Mouse (Mus musculus): ENCODE measurements around the gene Adgrv1. TPM values are rescaled to one million over a fixed set of nuclear protein-coding genes. Genes with fewer than 3 reads are reported as not detected.

The Adgrv1 gene
- polyA plus RNA-seq, 1 experiment from 2014 or later: 10.3 TPM

DNA sequence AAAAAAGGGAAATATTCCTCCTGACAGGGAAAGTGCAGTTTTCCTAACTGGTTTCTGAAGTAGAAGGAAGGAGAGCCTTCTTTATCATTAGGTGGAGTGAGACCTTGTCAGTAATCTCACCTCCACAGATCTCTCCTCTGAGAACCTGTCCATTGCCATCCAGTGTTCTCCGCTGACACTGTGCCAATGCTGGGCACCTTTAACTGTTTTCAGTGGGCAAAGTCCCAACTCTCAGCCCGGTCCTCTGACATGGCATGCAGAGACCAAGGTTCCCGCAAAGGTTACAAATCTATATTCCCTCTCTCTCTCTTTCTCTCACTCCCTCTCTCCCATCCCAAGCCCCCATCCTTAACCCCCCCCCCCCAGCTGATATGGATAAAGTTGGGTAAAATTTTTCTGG, 230.1 kb downstream of the Adgrv1 start:
- no peaks in the 10 kb centered on the region for H3K36me3 ChIP-seq (ENCODE audit: control insufficient read depth, insufficient read depth, low read length)
- no peak overlapping the region for H3K9ac ChIP-seq (replicated peaks; ENCODE audit: low read depth, low read length)
- no peak overlapping the region for H3K4me2 ChIP-seq (ENCODE audit: low read depth, low read length)
- H3K4me3 ChIP-seq (ENCODE audit: low read depth, low read length): no peak overlapping the region
- H3K27ac ChIP-seq (ENCODE audit: low read depth, low read length): no peak overlapping the region
- H3K4me1 ChIP-seq (ENCODE audit: control insufficient read depth, insufficient read depth, low read length): no peaks in the 10 kb centered on the region
- no peaks in the 10 kb centered on the region for H3K9me3 ChIP-seq (ENCODE audit: control insufficient read depth, low read length)
- 95% methylated on average over 3 of the region's 3 CpGs for WGBS
- H3K27me3 ChIP-seq (ENCODE audit: control insufficient read depth, insufficient read depth, low read length): no peaks in the 10 kb centered on the region
- ATAC-seq (ENCODE audit: low read depth): no peak

DNA sequence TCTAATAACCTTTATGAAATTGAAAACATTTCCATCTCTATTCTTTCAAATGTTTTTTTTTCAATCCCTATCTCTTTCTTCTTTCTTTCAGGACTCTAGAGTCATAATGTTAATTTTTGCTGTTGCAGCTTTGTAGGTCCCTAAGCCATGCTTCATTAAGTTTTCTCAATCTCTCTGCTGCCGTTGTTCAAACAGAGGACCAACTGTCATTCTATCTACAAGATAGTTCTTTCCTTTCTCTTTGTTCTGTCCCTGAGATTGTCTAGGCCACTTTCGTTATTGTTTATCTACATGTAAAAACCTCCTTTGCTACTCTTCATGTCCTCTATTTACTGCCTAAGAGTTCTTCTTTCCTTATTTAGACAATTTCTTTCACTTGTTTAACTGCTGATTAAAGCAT, 230.8 kb downstream of the Adgrv1 start:
- Histone ChIP-seq H3K4me2 (ENCODE audit: low read depth, low read length) (no peak overlapping the region), H3K27ac (ENCODE audit: low read depth, low read length) (no peak overlapping the region), H3K27me3 (ENCODE audit: control insufficient read depth, insufficient read depth, low read length) (no peaks in the 10 kb centered on the region), H3K9ac (replicated peaks; ENCODE audit: low read depth, low read length) (no peak overlapping the region), H3K4me1 (ENCODE audit: control insufficient read depth, insufficient read depth, low read length) (no peaks in the 10 kb centered on the region), H3K36me3 (ENCODE audit: control insufficient read depth, insufficient read depth, low read length) (no peaks in the 10 kb centered on the region), H3K4me3 (ENCODE audit: low read depth, low read length) (no peak overlapping the region), H3K9me3 (ENCODE audit: control insufficient read depth, low read length) (no peaks in the 10 kb centered on the region)
- WGBS: 42% methylated on average over 2 of the region's 2 CpGs
- ATAC-seq (ENCODE audit: low read depth): no peak

DNA sequence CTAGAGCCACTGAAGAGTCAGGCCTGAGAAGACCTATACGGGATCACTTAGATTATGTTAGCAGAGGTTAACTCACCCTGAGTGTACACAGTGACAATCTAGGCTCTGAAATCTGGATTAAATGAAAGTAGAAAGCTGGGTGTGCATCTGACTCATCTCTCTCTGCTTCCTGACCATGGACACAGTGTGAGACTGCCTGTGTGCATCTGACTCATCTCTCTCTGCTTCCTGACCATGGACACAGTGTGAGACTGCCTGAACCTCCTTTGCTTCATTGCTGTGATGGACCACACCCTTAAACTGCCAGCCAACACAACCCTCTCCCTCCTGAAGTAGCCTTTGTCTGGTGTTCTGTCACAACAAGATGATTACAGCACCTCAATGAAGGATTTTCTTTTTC, 231.2 kb downstream of the Adgrv1 start:
- Histone ChIP-seq H3K4me3 (ENCODE audit: low read depth, low read length) (no peak overlapping the region), H3K4me2 (ENCODE audit: low read depth, low read length) (no peak overlapping the region), H3K36me3 (ENCODE audit: control insufficient read depth, insufficient read depth, low read length) (no peaks in the 10 kb centered on the region), H3K9ac (replicated peaks; ENCODE audit: low read depth, low read length) (no peak overlapping the region), H3K27me3 (ENCODE audit: control insufficient read depth, insufficient read depth, low read length) (no peaks in the 10 kb centered on the region), H3K4me1 (ENCODE audit: control insufficient read depth, insufficient read depth, low read length) (no peaks in the 10 kb centered on the region), H3K27ac (ENCODE audit: low read depth, low read length) (no peak overlapping the region), H3K9me3 (ENCODE audit: control insufficient read depth, low read length) (no peaks in the 10 kb centered on the region)
- ATAC-seq (ENCODE audit: low read depth): no peak
- WGBS: 96% methylated on average over 1 of the region's 1 CpGs

DNA sequence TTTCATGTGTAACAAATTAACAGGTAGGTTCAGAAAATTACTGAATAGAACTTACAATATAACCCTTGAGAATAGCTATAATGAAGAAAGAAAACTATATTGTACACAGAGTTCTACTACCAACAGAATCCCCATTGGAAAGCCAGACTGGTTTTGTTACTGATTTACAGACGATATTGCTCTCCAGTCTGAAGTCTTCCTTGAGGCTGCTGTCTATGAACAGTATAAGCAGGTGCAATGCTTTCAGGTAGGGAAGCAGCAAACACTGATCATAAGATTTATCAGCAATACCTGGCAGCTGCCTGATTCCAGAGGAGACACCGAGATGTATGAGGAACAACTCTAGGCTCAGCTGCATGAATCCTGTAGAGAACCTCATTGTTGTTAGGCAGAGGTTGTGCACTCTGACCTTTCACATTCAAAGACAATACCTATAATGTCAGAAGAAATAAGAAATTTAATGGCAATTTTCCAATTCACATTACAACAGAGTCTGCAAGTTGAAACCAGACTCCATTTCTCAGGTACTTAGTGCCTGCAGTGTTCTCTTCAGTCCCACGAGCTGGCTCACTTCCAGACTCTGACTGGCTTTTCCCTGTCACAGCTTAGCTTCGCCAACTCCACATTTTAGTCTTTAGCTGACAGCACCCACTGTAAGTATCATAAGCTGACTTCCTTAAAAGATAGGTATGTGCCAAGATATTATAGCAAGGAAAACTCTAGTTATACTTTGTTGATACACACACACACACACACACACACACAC, 247.2 kb downstream of the Adgrv1 start:
- Histone ChIP-seq H3K4me1 (ENCODE audit: control insufficient read depth, insufficient read depth, low read length) (no peaks in the 10 kb centered on the region), H3K4me2 (ENCODE audit: low read depth, low read length) (no peak overlapping the region), H3K9ac (replicated peaks; ENCODE audit: low read depth, low read length) (no peak overlapping the region), H3K27ac (ENCODE audit: low read depth, low read length) (no peak overlapping the region), H3K27me3 (ENCODE audit: control insufficient read depth, insufficient read depth, low read length) (no peaks in the 10 kb centered on the region), H3K4me3 (ENCODE audit: low read depth, low read length) (no peak overlapping the region), H3K9me3 (ENCODE audit: control insufficient read depth, low read length) (no peaks in the 10 kb centered on the region), H3K36me3 (ENCODE audit: control insufficient read depth, insufficient read depth, low read length) (no peaks in the 10 kb centered on the region)
- no peak for ATAC-seq (ENCODE audit: low read depth)
- WGBS: 94% methylated on average over 4 of the region's 4 CpGs

DNA sequence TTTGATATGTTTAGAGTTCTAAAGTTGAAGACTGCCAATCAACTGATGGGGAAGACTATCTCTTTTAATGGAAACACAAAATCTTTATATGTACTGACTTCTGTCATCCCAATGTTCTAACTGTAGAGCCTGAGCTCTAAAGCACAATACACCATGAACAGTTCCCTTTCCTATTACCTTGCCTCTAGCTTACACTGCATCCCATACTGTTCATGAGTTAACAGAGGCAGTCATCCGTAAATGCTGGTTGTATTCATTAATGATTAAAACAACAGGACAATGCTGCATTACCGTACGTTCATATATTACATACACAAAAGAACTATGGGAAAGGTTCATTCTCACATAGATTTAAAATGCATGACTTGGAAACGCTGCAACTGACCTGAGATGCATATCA, 251.1 kb downstream of the Adgrv1 start:
- Histone ChIP-seq H3K36me3 (ENCODE audit: control insufficient read depth, insufficient read depth, low read length) (no peaks in the 10 kb centered on the region), H3K4me1 (ENCODE audit: control insufficient read depth, insufficient read depth, low read length) (no peaks in the 10 kb centered on the region), H3K27ac (ENCODE audit: low read depth, low read length) (no peak overlapping the region), H3K27me3 (ENCODE audit: control insufficient read depth, insufficient read depth, low read length) (no peaks in the 10 kb centered on the region), H3K4me3 (ENCODE audit: low read depth, low read length) (no peak overlapping the region), H3K9me3 (ENCODE audit: control insufficient read depth, low read length) (no peaks in the 10 kb centered on the region), H3K4me2 (ENCODE audit: low read depth, low read length) (no peak overlapping the region), H3K9ac (replicated peaks; ENCODE audit: low read depth, low read length) (no peak overlapping the region)
- WGBS: 80% methylated on average over 4 of the region's 4 CpGs
- no peak for ATAC-seq (ENCODE audit: low read depth)

DNA sequence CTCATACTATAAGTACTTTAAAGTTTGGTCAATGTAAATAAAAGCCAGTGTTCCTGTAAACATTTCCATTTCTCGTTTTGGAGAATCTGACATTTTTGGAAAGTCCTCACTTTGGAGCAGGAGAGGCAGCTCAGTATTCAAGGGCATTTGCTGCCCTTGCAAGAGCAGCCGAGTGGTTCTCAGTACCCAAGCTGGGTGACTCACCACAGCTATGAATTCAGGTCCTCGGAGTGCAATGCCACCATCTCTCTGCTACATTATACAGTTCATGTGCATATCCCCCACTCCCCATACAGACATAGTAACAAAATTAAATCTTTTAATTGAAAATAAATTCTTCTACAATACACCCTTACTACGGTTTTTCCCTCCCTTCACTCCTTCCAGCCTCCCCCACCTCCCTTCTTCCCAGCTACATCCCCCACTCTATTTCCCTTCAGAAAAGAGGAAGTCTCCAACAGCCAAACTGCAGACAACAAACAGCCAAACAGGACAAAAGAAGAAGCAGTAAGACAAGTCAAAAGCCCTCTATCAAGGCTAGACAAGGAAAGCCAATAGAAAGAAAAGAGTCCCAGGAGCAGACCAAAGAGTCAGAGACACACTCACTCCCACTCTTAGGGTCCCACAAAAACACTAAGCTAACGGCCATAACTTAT, 262.0 kb downstream of the Adgrv1 start:
- H3K4me2 ChIP-seq (ENCODE audit: low read depth, low read length): no peak overlapping the region
- H3K9ac ChIP-seq (replicated peaks; ENCODE audit: low read depth, low read length): no peak overlapping the region
- no peak for ATAC-seq (ENCODE audit: low read depth)
- no peak overlapping the region for H3K27ac ChIP-seq (ENCODE audit: low read depth, low read length)
- H3K4me3 ChIP-seq (ENCODE audit: low read depth, low read length): no peak overlapping the region
- H3K9me3 ChIP-seq (ENCODE audit: control insufficient read depth, low read length): no peaks in the 10 kb centered on the region
- whole genome bisulfite sequencing: 84% methylated on average over 5 of the region's 5 CpGs
- no peaks in the 10 kb centered on the region for H3K36me3 ChIP-seq (ENCODE audit: control insufficient read depth, insufficient read depth, low read length)
- no peaks in the 10 kb centered on the region for H3K4me1 ChIP-seq (ENCODE audit: control insufficient read depth, insufficient read depth, low read length)
- no peaks in the 10 kb centered on the region for H3K27me3 ChIP-seq (ENCODE audit: control insufficient read depth, insufficient read depth, low read length)

DNA sequence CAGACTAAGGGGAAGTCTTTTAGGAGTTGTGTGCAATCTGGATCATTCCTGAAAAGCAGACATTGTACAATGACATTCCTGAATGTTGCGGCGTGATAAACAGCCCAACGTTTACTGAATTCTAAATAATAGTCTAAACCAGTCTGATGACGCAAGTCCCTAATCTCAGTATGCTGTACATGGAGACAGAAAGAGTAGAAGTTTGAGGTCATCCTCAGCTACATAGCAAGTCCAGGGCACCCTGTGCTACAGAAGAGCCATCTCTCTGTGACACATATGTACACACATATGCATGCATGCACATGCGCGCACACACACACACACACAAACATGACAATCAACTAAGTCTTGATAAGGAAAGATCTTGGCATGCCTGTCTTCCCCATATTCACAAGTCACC, 262.8 kb downstream of the Adgrv1 start:
- no peak; the same call in 1 of the 2 replicates for ATAC-seq (ENCODE audit: low read depth)
- Histone ChIP-seq H3K4me3 (ENCODE audit: low read depth, low read length) (no peak overlapping the region), H3K27ac (ENCODE audit: low read depth, low read length) (no peak overlapping the region), H3K4me2 (ENCODE audit: low read depth, low read length) (no peak overlapping the region), H3K9me3 (ENCODE audit: control insufficient read depth, low read length) (no peaks in the 10 kb centered on the region), H3K9ac (replicated peaks; ENCODE audit: low read depth, low read length) (no peak overlapping the region), H3K4me1 (ENCODE audit: control insufficient read depth, insufficient read depth, low read length) (no peaks in the 10 kb centered on the region), H3K27me3 (ENCODE audit: control insufficient read depth, insufficient read depth, low read length) (no peaks in the 10 kb centered on the region), H3K36me3 (ENCODE audit: control insufficient read depth, insufficient read depth, low read length) (no peaks in the 10 kb centered on the region)
- 92% methylated on average over 6 of the region's 6 CpGs for WGBS

DNA sequence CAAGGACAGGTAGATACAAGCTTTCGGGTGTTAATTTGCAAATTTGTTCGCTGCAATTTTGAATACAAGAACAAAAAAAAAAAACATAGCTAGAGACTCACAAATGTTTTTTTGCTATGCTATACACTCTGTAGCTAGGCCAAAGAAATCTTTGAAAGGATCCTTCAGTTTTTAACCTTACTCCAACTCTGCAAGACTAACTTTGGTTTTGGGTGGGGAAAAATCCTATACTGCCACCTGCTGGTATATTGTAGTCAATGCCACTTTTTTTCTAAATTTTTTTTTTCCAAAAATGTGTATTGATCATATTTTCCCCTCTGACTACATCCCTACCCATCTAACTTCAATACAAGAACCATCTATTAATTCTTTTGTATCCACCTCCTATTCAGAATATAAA, 263.4 kb downstream of the Adgrv1 start:
- WGBS: 81% methylated on average over 2 of the region's 2 CpGs

DNA sequence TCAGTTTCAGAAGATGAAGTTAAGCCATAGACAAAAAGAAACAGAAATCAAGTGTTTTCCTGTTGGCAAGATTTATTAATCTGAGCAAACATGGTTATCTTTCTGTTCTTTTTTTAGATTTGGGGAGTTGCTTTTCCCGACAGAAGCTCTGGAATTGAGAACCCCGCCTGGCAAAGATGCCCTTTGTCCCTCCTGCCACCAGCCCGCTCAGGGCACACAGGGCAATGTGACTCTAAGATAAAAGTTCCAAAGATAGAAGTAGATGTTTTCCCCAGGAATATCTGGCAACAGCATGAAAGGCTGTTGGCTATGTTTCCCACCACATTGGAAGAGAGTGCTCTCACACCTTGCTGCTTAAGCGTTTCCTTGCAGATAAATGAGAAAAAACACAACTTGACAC, 264.0 kb downstream of the Adgrv1 start:
- no peaks in the 10 kb centered on the region for H3K27me3 ChIP-seq (ENCODE audit: control insufficient read depth, insufficient read depth, low read length)
- no peak overlapping the region for H3K4me3 ChIP-seq (ENCODE audit: low read depth, low read length)
- no peak overlapping the region for H3K27ac ChIP-seq (ENCODE audit: low read depth, low read length)
- H3K36me3 ChIP-seq (ENCODE audit: control insufficient read depth, insufficient read depth, low read length): no peaks in the 10 kb centered on the region
- no peaks in the 10 kb centered on the region for H3K9me3 ChIP-seq (ENCODE audit: control insufficient read depth, low read length)
- 83% methylated on average over 4 of the region's 4 CpGs for WGBS
- no peak for ATAC-seq (ENCODE audit: low read depth)
- no peaks in the 10 kb centered on the region for H3K4me1 ChIP-seq (ENCODE audit: control insufficient read depth, insufficient read depth, low read length)
- no peak overlapping the region for H3K9ac ChIP-seq (replicated peaks; ENCODE audit: low read depth, low read length)
- H3K4me2 ChIP-seq (ENCODE audit: low read depth, low read length): no peak overlapping the region

More for the DNA sequence above, 263.4 kb downstream of the Adgrv1 start:
- H3K4me2 ChIP-seq (ENCODE audit: low read depth, low read length): no peak overlapping the region
- H3K27ac ChIP-seq (ENCODE audit: low read depth, low read length): no peak overlapping the region
- no peaks in the 10 kb centered on the region for H3K4me1 ChIP-seq (ENCODE audit: control insufficient read depth, insufficient read depth, low read length)
- H3K9ac ChIP-seq (replicated peaks; ENCODE audit: low read depth, low read length): no peak overlapping the region
- no peaks in the 10 kb centered on the region for H3K9me3 ChIP-seq (ENCODE audit: control insufficient read depth, low read length)
- no peaks in the 10 kb centered on the region for H3K36me3 ChIP-seq (ENCODE audit: control insufficient read depth, insufficient read depth, low read length)
- no peak for ATAC-seq (ENCODE audit: low read depth)
- no peaks in the 10 kb centered on the region for H3K27me3 ChIP-seq (ENCODE audit: control insufficient read depth, insufficient read depth, low read length)
- no peak overlapping the region for H3K4me3 ChIP-seq (ENCODE audit: low read depth, low read length)

All from neural tube, embryonic 14.5 days (tissue).